Mouse (Mus musculus) MEL (cell line): ENCODE measurements around the gene Emilin2.

Experiments
- BHLHE40 ChIP-seq: IDR thresholded peaks from 2 replicates; pipeline ENCODE4 v1.6.1; 2012; ENCODE audit warnings: low read depth, mild to moderate bottlenecking, inconsistent platforms, low read length, improper control_type of control experiment, borderline replicate concordance
- CHD2 ChIP-seq: IDR thresholded peaks from 2 replicates; pipeline ENCODE4 v1.6.1; 2011; ENCODE audit warnings: low read length, improper control_type of control experiment
- CTCF ChIP-seq, 3 experiments: IDR thresholded peaks in 2 of 3; conservative IDR thresholded peaks in 1 of 3; 2 replicates each; pipeline ENCODE4 v1.5.1; 2011 to 2012; ENCODE audit warnings: low read length in 3 of 3, low read depth in 2 of 3, mild to moderate bottlenecking in 2 of 3, improper control_type of control experiment in 1 of 3, inconsistent platforms in 1 of 3, mixed read lengths in 1 of 3, moderate library complexity in 1 of 3; ENCODE audit not compliant: control insufficient read depth in 1 of 3, insufficient read depth in 1 of 3, poor library complexity in 1 of 3, severe bottlenecking in 1 of 3
- E2F4 ChIP-seq: IDR thresholded peaks from 2 replicates; pipeline ENCODE4 v1.6.1; 2011; ENCODE audit warnings: low read depth, low read length, improper control_type of control experiment, borderline replicate concordance
- EP300 ChIP-seq, 2 experiments: IDR thresholded peaks; 2 replicates each; pipeline ENCODE4 v1.6.1; 2011; ENCODE audit warnings: improper control_type of control experiment in 2 of 2, low read length in 2 of 2, low read depth in 1 of 2, mild to moderate bottlenecking in 1 of 2
- ETS1 ChIP-seq: IDR thresholded peaks from 2 replicates; pipeline ENCODE4 v1.6.1; 2012; ENCODE audit warnings: low read depth, mild to moderate bottlenecking, inconsistent platforms, low read length, improper control_type of control experiment, moderate library complexity
- MXI1 ChIP-seq: IDR thresholded peaks from 2 replicates; pipeline ENCODE4 v1.6.1; 2011; ENCODE audit warnings: mild to moderate bottlenecking, low read depth, low read length, improper control_type of control experiment
- POLR2A ChIP-seq, 2 experiments: IDR thresholded peaks; 2 replicates each; pipeline ENCODE4 v1.6.1; 2011 to 2012; ENCODE audit warnings: low read length in 2 of 2, mild to moderate bottlenecking in 2 of 2, control low read depth in 1 of 2, improper control_type of control experiment in 1 of 2, low read depth in 1 of 2, moderate library complexity in 1 of 2; ENCODE audit not compliant: control insufficient read depth in 1 of 2, insufficient read depth in 1 of 2, poor library complexity in 1 of 2
- POLR2AphosphoS2 ChIP-seq: IDR thresholded peaks from 2 replicates; pipeline ENCODE4 v1.6.1; 2011; ENCODE audit warnings: low read length, improper control_type of control experiment
- SIN3A ChIP-seq: IDR thresholded peaks from 2 replicates; pipeline ENCODE4 v1.6.1; 2012; ENCODE audit warnings: low read length, improper control_type of control experiment, inconsistent platforms
- USF1 ChIP-seq: IDR thresholded peaks from 2 replicates; pipeline ENCODE4 v1.6.1; 2014; ENCODE audit warnings: low read depth, mild to moderate bottlenecking, inconsistent platforms, low read length, improper control_type of control experiment, moderate library complexity
- USF2 ChIP-seq, 2 experiments: IDR thresholded peaks; 2 replicates each; pipeline ENCODE4 v1.6.1; 2011 to 2012; ENCODE audit warnings: improper control_type of control experiment in 2 of 2, low read length in 2 of 2, borderline replicate concordance in 1 of 2, inconsistent platforms in 1 of 2, low read depth in 1 of 2, mild to moderate bottlenecking in 1 of 2; ENCODE audit not compliant: insufficient read depth in 1 of 2
- ZC3H11A ChIP-seq: IDR thresholded peaks from 2 replicates; pipeline ENCODE4 v1.6.1; 2012; ENCODE audit warnings: low read depth, mild to moderate bottlenecking, inconsistent platforms, low read length, improper control_type of control experiment

- TF ChIP-seq POLR2A (IDR thresholded peaks at IDR 0.05; ENCODE audit: control insufficient read depth in 1 of 2, insufficient read depth in 1 of 2, low read depth in 1 of 2, low read length in 2 of 2, poor library complexity in 1 of 2) (no peak), CTCF (IDR thresholded peaks at IDR 0.05 in 2 of 3, conservative IDR thresholded peaks at IDR 0.05 in 1 of 3; ENCODE audit: control insufficient read depth in 1 of 3, insufficient read depth in 1 of 3, low read depth in 2 of 3, low read length in 3 of 3, poor library complexity in 1 of 3, severe bottlenecking in 1 of 3) (no peak), USF2 (IDR thresholded peaks at IDR 0.05; ENCODE audit: borderline replicate concordance in 1 of 2, insufficient read depth in 1 of 2, low read depth in 1 of 2, low read length in 2 of 2) (no peak), ETS1 (peak; percentile 68), USF1 (no peak), EP300 (IDR thresholded peaks at IDR 0.05; ENCODE audit: low read depth in 1 of 2, low read length in 2 of 2) (peak; percentile 45 to 56), SIN3A (peak; percentile 76; the same call in 1 of the 2 replicates), E2F4 (no peak), CHD2 (no peak), BHLHE40 (no peak), MXI1 (peak; percentile 49), ZC3H11A (no peak), POLR2AphosphoS2 (no peak)
These were observed 26.9 kb downstream of the Emilin2 start for GRCm38 (mm10) chr17:71284890-71285289.
